Mouse (Mus musculus): ENCODE results near the gene Dnaaf5. TPM values are rescaled to one million over a fixed set of nuclear protein-coding genes. Genes with fewer than 3 reads are reported as not detected.

Dnaaf5 gene
- 2.9 and 4.0 TPM in 2 replicates for polyA plus RNA-seq (2014; fragmentation: Nextera tagmentation; extraction: Ambion mirVana)

DNA sequence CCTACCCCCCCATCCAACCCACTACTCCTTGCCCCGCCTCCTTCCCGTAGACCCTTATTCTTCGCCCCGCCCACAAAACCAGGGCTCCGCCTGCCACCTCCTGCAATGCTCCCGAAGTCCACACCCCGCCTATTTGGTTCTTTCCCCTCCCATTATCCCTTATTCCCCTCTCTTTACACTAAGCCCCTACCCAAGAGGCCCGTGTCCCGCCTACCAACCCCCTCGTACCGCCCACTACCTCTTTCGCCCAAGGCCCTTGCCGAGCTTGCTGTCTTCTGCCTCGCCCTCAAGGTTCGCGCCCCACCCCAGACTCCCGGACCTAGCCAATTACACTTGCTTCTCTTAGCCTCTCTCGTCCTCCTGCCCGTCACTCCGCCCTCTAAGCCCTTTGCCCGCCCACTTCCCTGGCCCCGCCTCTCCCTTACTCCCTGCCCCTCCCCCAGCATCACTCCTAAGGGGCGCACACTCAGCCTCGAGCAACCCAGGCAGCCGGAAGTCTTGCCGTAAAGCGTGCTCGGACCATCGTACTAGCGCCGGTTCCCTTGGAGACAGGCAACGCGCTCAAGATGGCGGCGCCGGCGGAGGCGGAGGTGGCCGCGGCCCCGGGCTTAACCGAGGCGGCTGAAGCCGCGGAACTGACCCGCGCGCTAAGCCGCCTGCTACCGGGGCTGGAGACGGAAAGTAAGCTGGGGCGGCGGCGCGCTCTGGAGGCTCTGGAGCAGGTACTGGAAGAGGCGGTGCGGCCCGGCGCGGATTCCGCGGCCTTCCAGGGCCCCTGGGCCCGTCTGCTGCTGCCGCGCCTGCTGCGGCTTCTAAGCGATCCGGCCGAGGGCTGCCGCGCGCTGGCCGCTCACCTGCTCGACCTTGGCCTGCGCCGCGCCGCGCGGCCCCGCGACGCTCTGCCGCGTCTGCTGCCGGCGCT lies at the start of gene Dnaaf5, which contains the start of gene Prkar1b:
Gene Dnaaf5 (plus strand): TSS at position 543 of the 922 bp plus-strand sequence.
Gene Prkar1b (minus strand): TSS at position 321 of the 922 bp plus-strand sequence.
- H3K36me3 ChIP-seq (ENCODE audit: control insufficient read depth, insufficient read depth, low read length) = peaks cover 27% of the 10 kb centered on the region
- ATAC-seq (ENCODE audit: low FRiP score, low TSS enrichment) (peak; percentile 97), DNase-seq (peak; percentile 99)
- H3K9me3 ChIP-seq (ENCODE audit: control insufficient read depth, low read length) = no peaks in the 10 kb centered on the region
- WGBS = under 1% methylated on average over 87 of the region's 87 CpGs
- H3K27me3 ChIP-seq (ENCODE audit: control insufficient read depth, insufficient read depth, low read length) = no peaks in the 10 kb centered on the region
- H3K27ac ChIP-seq (replicated peaks; ENCODE audit: low read depth, low read length) = peak within 1 kb of the TSS; percentile 81
- peaks cover 14% of the 10 kb centered on the region for H3K4me1 ChIP-seq (ENCODE audit: control insufficient read depth, insufficient read depth, low read length)
- peak within 1 kb of the TSS; percentile 86 for H3K4me3 ChIP-seq (replicated peaks; ENCODE audit: low read depth, low read length)
- peak within 1 kb of the TSS; percentile 93 for H3K4me2 ChIP-seq (ENCODE audit: low read length)
- peak within 1 kb of the TSS; percentile 69 for H3K9ac ChIP-seq (replicated peaks; ENCODE audit: low read length)

DNA sequence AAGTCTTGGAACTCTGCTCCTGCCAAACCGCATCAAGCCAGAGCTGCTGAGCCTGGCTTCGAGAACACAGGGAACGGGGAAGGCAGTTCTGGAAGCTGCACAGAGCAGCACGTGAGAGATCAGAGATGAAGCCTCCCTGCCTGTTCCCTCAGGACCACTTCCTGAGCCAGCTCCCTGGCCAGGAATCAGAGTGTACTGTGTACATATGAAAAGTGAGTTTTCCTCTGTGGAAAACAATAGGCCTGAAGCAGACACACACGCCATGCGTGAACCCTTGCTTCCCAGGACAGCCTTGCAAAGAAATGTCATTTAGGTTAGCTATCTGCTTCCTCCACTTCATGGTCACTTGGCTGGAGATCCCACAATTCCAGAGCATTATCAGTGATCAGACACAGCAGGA lies 48.2 kb upstream of the Dnaaf5 start:
- 73% methylated on average over 6 of the region's 6 CpGs for WGBS
- Histone ChIP-seq H3K27me3 (ENCODE audit: control insufficient read depth, insufficient read depth, low read length) (no peaks in the 10 kb centered on the region), H3K4me3 (replicated peaks; ENCODE audit: low read depth, low read length) (no peak overlapping the region), H3K36me3 (ENCODE audit: control insufficient read depth, insufficient read depth, low read length) (0 out of 2 replicates have a peak, but pooled peaks cover 16% of the 10 kb centered on the region), H3K9ac (replicated peaks; ENCODE audit: low read length) (no peak overlapping the region), H3K27ac (replicated peaks; ENCODE audit: low read depth, low read length) (no peak overlapping the region), H3K4me2 (ENCODE audit: low read length) (no peak overlapping the region), H3K4me1 (ENCODE audit: control insufficient read depth, insufficient read depth, low read length) (peaks cover 9% of the 10 kb centered on the region; the same call in 1 of the 2 replicates), H3K9me3 (ENCODE audit: control insufficient read depth, low read length) (no peaks in the 10 kb centered on the region)
- ATAC-seq (ENCODE audit: low FRiP score, low TSS enrichment) (no peak), DNase-seq (no peak)

DNA sequence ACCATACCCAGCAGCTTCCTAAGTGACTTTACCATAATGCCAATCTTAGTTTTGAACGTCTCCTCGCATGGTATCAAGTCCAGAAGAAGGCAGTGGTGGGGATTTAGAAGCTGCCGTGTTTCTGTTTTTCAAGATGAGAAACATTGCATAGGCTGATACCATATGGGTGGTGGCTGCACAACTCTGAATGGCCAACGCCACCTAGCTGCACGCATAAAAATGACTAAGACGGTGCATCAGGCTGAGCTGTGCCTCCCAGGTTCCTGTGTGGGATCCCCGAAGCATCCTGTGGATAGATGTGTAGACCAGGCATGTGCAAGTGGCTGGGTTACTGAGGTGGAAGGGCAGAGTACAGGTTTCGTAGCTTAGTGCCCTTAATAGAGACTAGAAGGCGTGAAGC lies 42.2 kb upstream of the Dnaaf5 start:
- Histone ChIP-seq H3K27ac (replicated peaks; ENCODE audit: low read depth, low read length) (no peak overlapping the region), H3K4me1 (ENCODE audit: control insufficient read depth, insufficient read depth, low read length) (no peaks in the 10 kb centered on the region), H3K4me2 (ENCODE audit: low read length) (no peak overlapping the region), H3K4me3 (replicated peaks; ENCODE audit: low read depth, low read length) (no peak overlapping the region), H3K9me3 (ENCODE audit: control insufficient read depth, low read length) (no peaks in the 10 kb centered on the region), H3K27me3 (ENCODE audit: control insufficient read depth, insufficient read depth, low read length) (no peaks in the 10 kb centered on the region), H3K36me3 (ENCODE audit: control insufficient read depth, insufficient read depth, low read length) (peaks cover 30% of the 10 kb centered on the region), H3K9ac (replicated peaks; ENCODE audit: low read length) (no peak overlapping the region)
- DNase-seq (peak; percentile 29), ATAC-seq (ENCODE audit: low FRiP score, low TSS enrichment) (no peak)
- WGBS = 82% methylated on average over 9 of the region's 9 CpGs

DNA sequence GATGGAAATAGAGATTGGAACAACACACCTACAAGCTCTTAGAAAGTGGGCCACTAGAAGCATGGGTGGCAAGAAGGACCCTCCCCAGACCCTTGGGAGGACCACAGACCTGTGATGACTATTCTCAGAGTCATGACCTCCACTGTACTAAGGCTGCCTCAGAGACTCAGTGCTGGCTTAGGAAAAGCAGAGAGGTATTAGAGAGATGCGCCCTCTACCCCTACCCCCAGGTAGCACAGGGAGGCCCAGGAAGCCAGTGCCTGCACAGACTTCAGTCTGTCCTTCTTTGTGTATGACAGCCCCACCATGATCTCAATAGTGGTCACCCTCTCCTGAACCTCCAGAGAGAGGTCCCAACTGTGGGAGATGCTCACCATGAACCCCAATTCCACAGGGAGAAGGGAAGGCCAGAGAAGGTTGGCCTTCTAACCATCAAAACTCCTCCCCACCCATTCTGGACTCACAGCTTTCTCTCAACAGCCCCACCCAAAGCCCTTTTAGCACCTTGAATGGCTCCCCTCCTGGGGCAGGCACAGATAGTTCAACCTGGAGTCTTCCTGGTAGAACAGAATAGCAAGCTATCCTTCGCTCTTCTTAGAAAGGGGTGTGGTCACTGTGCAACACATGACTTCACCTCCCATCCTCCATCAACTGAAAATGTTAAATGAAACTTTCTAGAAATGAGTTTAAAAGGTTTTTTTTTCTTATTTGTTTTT lies 39.7 kb upstream of the Dnaaf5 start:
- Histone ChIP-seq H3K9me3 (ENCODE audit: control insufficient read depth, low read length) (no peaks in the 10 kb centered on the region), H3K4me2 (ENCODE audit: low read length) (no peak overlapping the region), H3K9ac (replicated peaks; ENCODE audit: low read length) (no peak overlapping the region), H3K4me3 (replicated peaks; ENCODE audit: low read depth, low read length) (no peak overlapping the region), H3K27me3 (ENCODE audit: control insufficient read depth, insufficient read depth, low read length) (no peaks in the 10 kb centered on the region), H3K27ac (replicated peaks; ENCODE audit: low read depth, low read length) (no peak overlapping the region), H3K4me1 (ENCODE audit: control insufficient read depth, insufficient read depth, low read length) (no peaks in the 10 kb centered on the region), H3K36me3 (ENCODE audit: control insufficient read depth, insufficient read depth, low read length) (peaks cover 30% of the 10 kb centered on the region)
- WGBS = 69% methylated on average over 2 of the region's 2 CpGs
- DNase-seq (no peak), ATAC-seq (ENCODE audit: low FRiP score, low TSS enrichment) (no peak)

DNA sequence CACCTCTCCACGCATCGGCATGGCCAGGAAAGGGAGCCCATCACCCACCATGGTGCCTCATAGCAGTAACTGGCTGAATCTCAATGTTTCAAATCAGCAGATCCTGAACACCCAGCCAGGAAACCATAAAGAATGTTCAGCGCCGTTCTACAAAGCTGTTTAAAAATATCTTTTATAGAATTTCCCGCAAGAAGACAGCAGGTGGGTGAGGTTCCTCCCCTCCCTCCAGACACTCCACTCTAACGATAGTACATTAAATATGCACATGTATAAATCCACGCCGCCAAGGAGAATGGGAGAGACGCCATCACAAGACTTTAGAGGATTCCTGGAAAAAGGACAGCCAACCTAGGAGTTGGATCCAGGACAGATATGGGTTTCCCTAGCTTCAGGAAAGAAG lies 38.0 kb upstream of the Dnaaf5 start:
- Histone ChIP-seq H3K9ac (replicated peaks; ENCODE audit: low read length) (no peak overlapping the region), H3K9me3 (ENCODE audit: control insufficient read depth, low read length) (no peaks in the 10 kb centered on the region), H3K36me3 (ENCODE audit: control insufficient read depth, insufficient read depth, low read length) (peaks cover 18% of the 10 kb centered on the region), H3K4me3 (replicated peaks; ENCODE audit: low read depth, low read length) (no peak overlapping the region), H3K27ac (replicated peaks; ENCODE audit: low read depth, low read length) (no peak overlapping the region), H3K4me1 (ENCODE audit: control insufficient read depth, insufficient read depth, low read length) (no peaks in the 10 kb centered on the region), H3K4me2 (ENCODE audit: low read length) (no peak overlapping the region), H3K27me3 (ENCODE audit: control insufficient read depth, insufficient read depth, low read length) (no peaks in the 10 kb centered on the region)
- 67% methylated on average over 9 of the region's 9 CpGs for WGBS
- ATAC-seq (ENCODE audit: low FRiP score, low TSS enrichment) = no peak
- DNase-seq = no peak

DNA sequence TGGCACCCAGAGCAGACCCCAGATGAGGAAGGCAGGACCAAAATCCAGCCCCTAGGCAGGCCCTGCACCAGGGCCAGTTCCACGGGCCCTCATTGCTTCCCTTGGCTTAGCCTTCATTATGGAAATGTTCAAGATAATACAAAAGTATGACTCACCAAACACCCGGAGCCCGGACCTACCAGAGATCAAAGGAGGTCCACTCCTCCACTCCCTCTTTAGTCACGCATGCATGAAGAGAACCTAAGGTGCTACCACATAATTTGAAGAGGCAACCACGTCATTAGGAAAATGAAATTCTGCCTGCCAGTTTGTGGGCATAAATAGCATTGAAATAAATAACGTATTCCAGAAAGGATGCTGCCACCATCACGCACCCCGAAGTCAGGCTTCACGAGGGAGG lies 37.6 kb upstream of the Dnaaf5 start:
- ATAC-seq (ENCODE audit: low FRiP score, low TSS enrichment) = no peak

DNA sequence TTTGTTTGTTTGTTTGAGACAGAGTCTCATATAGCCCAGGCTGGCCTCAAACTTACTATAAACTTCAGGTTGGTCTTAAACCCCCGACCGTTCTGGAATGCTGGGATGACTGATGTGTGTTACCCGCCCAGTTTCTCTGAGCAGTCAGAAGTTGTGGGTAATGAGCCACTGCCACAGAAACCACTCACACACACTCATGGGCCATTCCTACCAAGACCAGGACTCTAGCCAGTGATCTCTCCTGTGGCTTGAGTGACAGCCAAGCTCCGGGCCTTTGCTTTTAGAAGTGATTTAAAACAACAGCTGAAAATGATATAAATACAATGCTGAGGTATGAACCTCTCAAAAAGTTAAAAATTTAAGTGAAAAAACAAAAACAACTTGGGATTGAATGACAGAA lies 35.1 kb upstream of the Dnaaf5 start:
- H3K27ac ChIP-seq (replicated peaks; ENCODE audit: low read depth, low read length) = no peak overlapping the region
- 88% methylated on average over 4 of the region's 4 CpGs for WGBS
- no peaks in the 10 kb centered on the region for H3K27me3 ChIP-seq (ENCODE audit: control insufficient read depth, insufficient read depth, low read length)
- no peaks in the 10 kb centered on the region for H3K9me3 ChIP-seq (ENCODE audit: control insufficient read depth, low read length)
- H3K9ac ChIP-seq (replicated peaks; ENCODE audit: low read length) = no peak overlapping the region
- H3K36me3 ChIP-seq (ENCODE audit: control insufficient read depth, insufficient read depth, low read length) = peaks cover 3% of the 10 kb centered on the region
- ATAC-seq (ENCODE audit: low FRiP score, low TSS enrichment) (no peak), DNase-seq (no peak)
- no peaks in the 10 kb centered on the region for H3K4me1 ChIP-seq (ENCODE audit: control insufficient read depth, insufficient read depth, low read length)
- H3K4me3 ChIP-seq (replicated peaks; ENCODE audit: low read depth, low read length) = no peak overlapping the region
- no peak overlapping the region for H3K4me2 ChIP-seq (ENCODE audit: low read length)

More for the DNA sequence above, 37.6 kb upstream of the Dnaaf5 start:
- no peaks in the 10 kb centered on the region for H3K27me3 ChIP-seq (ENCODE audit: control insufficient read depth, insufficient read depth, low read length)
- H3K27ac ChIP-seq (replicated peaks; ENCODE audit: low read depth, low read length) = no peak overlapping the region
- peaks cover 15% of the 10 kb centered on the region for H3K36me3 ChIP-seq (ENCODE audit: control insufficient read depth, insufficient read depth, low read length)
- no peak overlapping the region for H3K4me3 ChIP-seq (replicated peaks; ENCODE audit: low read depth, low read length)
- H3K4me1 ChIP-seq (ENCODE audit: control insufficient read depth, insufficient read depth, low read length) = no peaks in the 10 kb centered on the region
- no peak overlapping the region for H3K9ac ChIP-seq (replicated peaks; ENCODE audit: low read length)
- DNase-seq = no peak
- WGBS = 51% methylated on average over 9 of the region's 9 CpGs
- no peak overlapping the region for H3K4me2 ChIP-seq (ENCODE audit: low read length)
- no peaks in the 10 kb centered on the region for H3K9me3 ChIP-seq (ENCODE audit: control insufficient read depth, low read length)

DNA sequence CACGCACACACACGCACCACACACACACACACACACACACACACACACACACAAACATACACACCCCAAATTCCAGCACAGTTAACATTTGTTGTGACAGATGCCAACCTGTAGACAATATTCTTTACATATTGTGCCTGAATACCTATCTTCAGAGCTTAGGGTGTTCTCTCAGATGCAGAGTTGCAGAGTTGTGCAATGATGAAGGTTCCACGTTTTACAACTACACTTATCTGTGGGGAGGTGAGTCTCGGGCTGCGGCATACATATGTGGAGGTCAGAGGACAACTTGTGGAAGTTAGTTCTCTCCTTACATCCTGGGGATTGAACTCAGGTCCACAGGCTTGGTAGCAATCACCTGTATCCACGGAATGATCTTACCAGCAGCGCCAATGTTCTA lies 34.5 kb upstream of the Dnaaf5 start:
- 94% methylated on average over 7 of the region's 7 CpGs for WGBS
- DNase-seq (no peak), ATAC-seq (ENCODE audit: low FRiP score, low TSS enrichment) (no peak)
- Histone ChIP-seq H3K27me3 (ENCODE audit: control insufficient read depth, insufficient read depth, low read length) (no peaks in the 10 kb centered on the region), H3K4me2 (ENCODE audit: low read length) (no peak overlapping the region), H3K27ac (replicated peaks; ENCODE audit: low read depth, low read length) (no peak overlapping the region), H3K9me3 (ENCODE audit: control insufficient read depth, low read length) (no peaks in the 10 kb centered on the region), H3K36me3 (ENCODE audit: control insufficient read depth, insufficient read depth, low read length) (peaks cover 3% of the 10 kb centered on the region), H3K4me1 (ENCODE audit: control insufficient read depth, insufficient read depth, low read length) (no peaks in the 10 kb centered on the region), H3K4me3 (replicated peaks; ENCODE audit: low read depth, low read length) (no peak overlapping the region), H3K9ac (replicated peaks; ENCODE audit: low read length) (no peak overlapping the region)
